Mouse (Mus musculus): ENCODE data around the gene Hpse2.

Hpse2 gene

GRCm38 (mm10) chr19:42767361-42767760, 620.8 kb downstream of the Hpse2 start:
- H3K27me3 ChIP-seq (ENCODE audit: insufficient read depth, low read length) = no peaks in the 10 kb centered on the region
- peaks cover 69% of the 10 kb centered on the region for H3K36me3 ChIP-seq (ENCODE audit: insufficient read depth, low read length)
- H3K4me1 ChIP-seq (replicated peaks; ENCODE audit: low read depth, low read length) = peaks cover 29% of the 10 kb centered on the region
- no peaks in the 10 kb centered on the region for H3K9me3 ChIP-seq (ENCODE audit: low read length)
- no peak for TF ChIP-seq CTCF (conservative IDR thresholded peaks at IDR 0.05; ENCODE audit: low read length)
- no peak for TF ChIP-seq NANOG (IDR thresholded peaks at IDR 0.05; ENCODE audit: borderline replicate concordance, low read length)
- TF ChIP-seq POU5F1 (IDR thresholded peaks at IDR 0.05; ENCODE audit: borderline replicate concordance, low read length) = no peak
- no peak overlapping the region for H3K4me3 ChIP-seq (replicated peaks; ENCODE audit: low read length)

GRCm38 (mm10) chr19:42764398-42764797, 623.8 kb downstream of the Hpse2 start:
- H3K9me3 ChIP-seq (ENCODE audit: low read length) = no peaks in the 10 kb centered on the region
- peaks cover 29% of the 10 kb centered on the region for H3K4me1 ChIP-seq (replicated peaks; ENCODE audit: low read depth, low read length)
- no peak for TF ChIP-seq NANOG (IDR thresholded peaks at IDR 0.05; ENCODE audit: borderline replicate concordance, low read length)
- TF ChIP-seq CTCF (conservative IDR thresholded peaks at IDR 0.05; ENCODE audit: low read length) = no peak
- no peak for TF ChIP-seq POU5F1 (IDR thresholded peaks at IDR 0.05; ENCODE audit: borderline replicate concordance, low read length)

GRCm38 (mm10) chr19:42756671-42757070, 631.5 kb downstream of the Hpse2 start:
- TF ChIP-seq POU5F1 (IDR thresholded peaks at IDR 0.05; ENCODE audit: borderline replicate concordance, low read length) = no peak
- no peak for TF ChIP-seq CTCF (conservative IDR thresholded peaks at IDR 0.05; ENCODE audit: low read length)
- TF ChIP-seq NANOG (IDR thresholded peaks at IDR 0.05; ENCODE audit: borderline replicate concordance, low read length) = no peak
- H3K36me3 ChIP-seq (ENCODE audit: insufficient read depth, low read length) = peaks cover 42% of the 10 kb centered on the region
- H3K27me3 ChIP-seq (ENCODE audit: insufficient read depth, low read length) = peaks cover 1% of the 10 kb centered on the region; the same call in 1 of the 2 replicates
- H3K9me3 ChIP-seq (ENCODE audit: low read length) = no peaks in the 10 kb centered on the region
- no peak overlapping the region for H3K4me3 ChIP-seq (replicated peaks; ENCODE audit: low read length)
- H3K4me1 ChIP-seq (replicated peaks; ENCODE audit: low read depth, low read length) = peaks cover 21% of the 10 kb centered on the region

More at GRCm38 (mm10) chr19:42764398-42764797, 623.8 kb downstream of the Hpse2 start:
- Histone ChIP-seq H3K4me3 (replicated peaks; ENCODE audit: low read length) (0 out of 2 replicates have a peak overlapping the region, but pooled peaks have one; percentile 4), H3K27me3 (ENCODE audit: insufficient read depth, low read length) (no peaks in the 10 kb centered on the region), H3K36me3 (ENCODE audit: insufficient read depth, low read length) (peaks cover 77% of the 10 kb centered on the region)

- Histone ChIP-seq H3K9me3 (ENCODE audit: low read length) (no peaks in the 10 kb centered on the region), H3K36me3 (ENCODE audit: insufficient read depth, low read length) (peaks cover 29% of the 10 kb centered on the region), H3K4me3 (replicated peaks; ENCODE audit: low read length) (no peak overlapping the region), H3K27me3 (ENCODE audit: insufficient read depth, low read length) (peaks cover 4% of the 10 kb centered on the region; the same call in 1 of the 2 replicates), H3K4me1 (replicated peaks; ENCODE audit: low read depth, low read length) (peaks cover 24% of the 10 kb centered on the region)
- TF ChIP-seq NANOG (IDR thresholded peaks at IDR 0.05; ENCODE audit: borderline replicate concordance, low read length) (no peak), POU5F1 (IDR thresholded peaks at IDR 0.05; ENCODE audit: borderline replicate concordance, low read length) (no peak)
Measured at GRCm38 (mm10) chr19:42755148-42755870, 632.8 kb downstream of the Hpse2 start.

GRCm38 (mm10) chr19:42753141-42753917, 634.8 kb downstream of the Hpse2 start:
- TF ChIP-seq NANOG (IDR thresholded peaks at IDR 0.05; ENCODE audit: borderline replicate concordance, low read length) = no peak
- TF ChIP-seq CTCF (conservative IDR thresholded peaks at IDR 0.05; ENCODE audit: low read length) = no peak
- no peak for TF ChIP-seq POU5F1 (IDR thresholded peaks at IDR 0.05; ENCODE audit: borderline replicate concordance, low read length)
- H3K9me3 ChIP-seq (ENCODE audit: low read length) = no peaks in the 10 kb centered on the region

GRCm38 (mm10) chr19:42752363-42752931, 635.7 kb downstream of the Hpse2 start, which contains the start of gene Pyroxd2:
Gene Pyroxd2, minus strand, starts transcription at chr19:42752775.
- TF ChIP-seq POU5F1 (IDR thresholded peaks at IDR 0.05; ENCODE audit: borderline replicate concordance, low read length) (no peak), NANOG (IDR thresholded peaks at IDR 0.05; ENCODE audit: borderline replicate concordance, low read length) (no peak), CTCF (conservative IDR thresholded peaks at IDR 0.05; ENCODE audit: low read length) (no peak)
- Histone ChIP-seq H3K4me1 (replicated peaks; ENCODE audit: low read depth, low read length) (peaks cover 19% of the 10 kb centered on the region), H3K36me3 (ENCODE audit: insufficient read depth, low read length) (peaks cover 8% of the 10 kb centered on the region; the same call in 1 of the 2 replicates), H3K4me3 (replicated peaks; ENCODE audit: low read length) (peak within 1 kb of the TSS; percentile 71), H3K27me3 (ENCODE audit: insufficient read depth, low read length) (peaks cover 8% of the 10 kb centered on the region; the same call in 1 of the 2 replicates), H3K9me3 (ENCODE audit: low read length) (no peaks in the 10 kb centered on the region)

More at GRCm38 (mm10) chr19:42753141-42753917, 634.8 kb downstream of the Hpse2 start:
- peaks cover 4% of the 10 kb centered on the region; the same call in 1 of the 2 replicates for H3K27me3 ChIP-seq (ENCODE audit: insufficient read depth, low read length)
- H3K4me3 ChIP-seq (replicated peaks; ENCODE audit: low read length) = peak overlapping the region; percentile 71
- H3K4me1 ChIP-seq (replicated peaks; ENCODE audit: low read depth, low read length) = peaks cover 24% of the 10 kb centered on the region
- peaks cover 14% of the 10 kb centered on the region for H3K36me3 ChIP-seq (ENCODE audit: insufficient read depth, low read length)

GRCm38 (mm10) chr19:42750196-42750595, 638.0 kb downstream of the Hpse2 start:
- H3K4me1 ChIP-seq (replicated peaks; ENCODE audit: low read depth, low read length) = peaks cover 16% of the 10 kb centered on the region
- H3K4me3 ChIP-seq (replicated peaks; ENCODE audit: low read length) = no peak overlapping the region
- no peaks in the 10 kb centered on the region for H3K9me3 ChIP-seq (ENCODE audit: low read length)
- no peaks in the 10 kb centered on the region for H3K36me3 ChIP-seq (ENCODE audit: insufficient read depth, low read length)
- TF ChIP-seq CTCF (conservative IDR thresholded peaks at IDR 0.05; ENCODE audit: low read length) (no peak), NANOG (IDR thresholded peaks at IDR 0.05; ENCODE audit: borderline replicate concordance, low read length) (no peak), POU5F1 (IDR thresholded peaks at IDR 0.05; ENCODE audit: borderline replicate concordance, low read length) (no peak)
- H3K27me3 ChIP-seq (ENCODE audit: insufficient read depth, low read length) = peaks cover 8% of the 10 kb centered on the region; the same call in 1 of the 2 replicates

GRCm38 (mm10) chr19:42746702-42747101, 641.5 kb downstream of the Hpse2 start:
- Histone ChIP-seq H3K4me3 (replicated peaks; ENCODE audit: low read length) (no peak overlapping the region), H3K4me1 (replicated peaks; ENCODE audit: low read depth, low read length) (peaks cover 3% of the 10 kb centered on the region), H3K36me3 (ENCODE audit: insufficient read depth, low read length) (no peaks in the 10 kb centered on the region), H3K27me3 (ENCODE audit: insufficient read depth, low read length) (peaks cover 11% of the 10 kb centered on the region; the same call in 1 of the 2 replicates), H3K9me3 (ENCODE audit: low read length) (no peaks in the 10 kb centered on the region)
- TF ChIP-seq CTCF (conservative IDR thresholded peaks at IDR 0.05; ENCODE audit: low read length) (no peak), NANOG (IDR thresholded peaks at IDR 0.05; ENCODE audit: borderline replicate concordance, low read length) (no peak), POU5F1 (IDR thresholded peaks at IDR 0.05; ENCODE audit: borderline replicate concordance, low read length) (no peak)

Measured in E14TG2a.4 (cell line).